Mouse (Mus musculus) lung, postnatal 0 days (tissue): ENCODE results near the gene Map2k5.

Experiments
- CTCF ChIP-seq: IDR thresholded peaks from 2 replicates; pipeline ENCODE4 v1.5.1; 2016; ENCODE audit warnings: antibody characterized with exemption, mild to moderate bottlenecking
- EP300 ChIP-seq: IDR thresholded peaks from 2 replicates; pipeline ENCODE4 v1.6.1; 2016; ENCODE audit warnings: antibody characterized with exemption, mild to moderate bottlenecking, control low read depth

DNA sequence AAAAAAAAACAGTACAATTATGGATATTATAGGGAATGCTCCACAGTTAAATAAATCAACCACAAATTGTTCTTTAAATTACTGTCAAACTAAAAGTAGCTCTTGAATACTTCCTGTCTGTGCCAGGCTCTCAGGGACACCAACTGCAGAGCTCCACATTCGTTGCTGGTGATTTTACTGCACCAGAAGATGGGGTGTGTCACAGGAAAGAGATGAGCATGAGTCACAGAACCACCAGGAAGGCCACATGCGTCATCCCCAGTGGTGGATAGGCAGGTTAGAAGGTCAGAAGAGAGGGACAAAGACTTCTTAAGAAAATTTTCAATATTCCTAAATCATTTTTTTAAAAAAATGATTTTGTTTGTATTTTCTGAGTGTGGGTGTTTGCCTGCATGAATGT lies 96.6 kb downstream of the Map2k5 start:
- TF ChIP-seq EP300 (no peak), CTCF (no peak)
